Mouse (Mus musculus) cerebral cortex, adult 2 months (tissue): ENCODE measurements around the gene Tnrc6a.

ENCODE experiments used
- WGBS: fragments of 180-500 bp; shearing (Covaris S2); methylation state at CpG from one replicate; pipeline ENCODE4 v1.1.7; 2018; 5-methylcytosine and 5-hydroxymethylcytosine counted together

Tnrc6a gene

GRCm38 (mm10) chr7:123124735-123125181, 1.1 kb downstream of the Tnrc6a start:
- under 1% methylated on average over 16 of the region's 16 CpGs for WGBS

- 63% methylated on average over 4 of the region's 4 CpGs for WGBS
These were observed 2.4 kb downstream of the Tnrc6a start for GRCm38 (mm10) chr7:123126056-123126455.

- 48% methylated on average over 1 of the region's 1 CpGs for WGBS
These were observed 3.6 kb downstream of the Tnrc6a start for GRCm38 (mm10) chr7:123127301-123127700.

GRCm38 (mm10) chr7:123127981-123128380, 4.3 kb downstream of the Tnrc6a start:
- 10% methylated on average over 1 of the region's 1 CpGs for WGBS

- WGBS: 50% methylated on average over 2 of the region's 2 CpGs
These were observed 5.4 kb downstream of the Tnrc6a start for GRCm38 (mm10) chr7:123129061-123129460.

GRCm38 (mm10) chr7:123130198-123130597, 6.5 kb downstream of the Tnrc6a start:
- 4% methylated on average over 2 of the region's 2 CpGs for WGBS

GRCm38 (mm10) chr7:123132401-123132800, 8.7 kb downstream of the Tnrc6a start:
- WGBS: 81% methylated on average over 2 of the region's 2 CpGs

GRCm38 (mm10) chr7:123134876-123135275, 11.2 kb downstream of the Tnrc6a start:
- WGBS: 30% methylated on average over 2 of the region's 2 CpGs

GRCm38 (mm10) chr7:123135655-123136054, 12.0 kb downstream of the Tnrc6a start:
- WGBS: 85% methylated on average over 3 of the region's 3 CpGs

- WGBS: 75% methylated on average over 4 of the region's 4 CpGs
These were observed 14.3 kb downstream of the Tnrc6a start for GRCm38 (mm10) chr7:123138001-123138400.

- WGBS: 55% methylated on average over 10 of the region's 10 CpGs
These were observed 22.6 kb downstream of the Tnrc6a start for GRCm38 (mm10) chr7:123146141-123146846.

GRCm38 (mm10) chr7:123147787-123148186, 24.1 kb downstream of the Tnrc6a start:
- 98% methylated on average over 2 of the region's 2 CpGs for WGBS

- WGBS: 83% methylated on average over 9 of the region's 9 CpGs
These were observed 25.2 kb downstream of the Tnrc6a start for GRCm38 (mm10) chr7:123148935-123149334.

- 73% methylated on average over 10 of the region's 10 CpGs for WGBS
These were observed 38.7 kb downstream of the Tnrc6a start for GRCm38 (mm10) chr7:123162346-123162745.

- WGBS: 79% methylated on average over 2 of the region's 2 CpGs
These were observed 43.8 kb downstream of the Tnrc6a start for GRCm38 (mm10) chr7:123167436-123167835.

GRCm38 (mm10) chr7:123169618-123170017, 45.9 kb downstream of the Tnrc6a start:
- 74% methylated on average over 2 of the region's 2 CpGs for WGBS

GRCm38 (mm10) chr7:123172101-123172500, 48.4 kb downstream of the Tnrc6a start:
- 86% methylated on average over 5 of the region's 5 CpGs for WGBS

- 82% methylated on average over 20 of the region's 20 CpGs for whole genome bisulfite sequencing
These were observed 58.4 kb downstream of the Tnrc6a start for GRCm38 (mm10) chr7:123181787-123182701.

- 100% methylated on average over 1 of the region's 1 CpGs for WGBS
These were observed 61.2 kb downstream of the Tnrc6a start for GRCm38 (mm10) chr7:123184891-123185290.

- WGBS: 77% methylated on average over 6 of the region's 6 CpGs
These were observed 62.8 kb downstream of the Tnrc6a start for GRCm38 (mm10) chr7:123186463-123186862.

- 85% methylated on average over 4 of the region's 4 CpGs for WGBS
These were observed 63.6 kb downstream of the Tnrc6a start for GRCm38 (mm10) chr7:123187246-123187645.

GRCm38 (mm10) chr7:123188462-123188861, 64.8 kb downstream of the Tnrc6a start:
- 75% methylated on average over 3 of the region's 3 CpGs for WGBS

GRCm38 (mm10) chr7:123189762-123190161, 66.1 kb downstream of the Tnrc6a start:
- 85% methylated on average over 8 of the region's 8 CpGs for WGBS
